Mouse (Mus musculus): ENCODE measurements at regions not wholly inside any gene's neighbourhood (a gene's known extent, or its start where the extent isn't known, plus 50 kb on each side); places are given as distances from the start of the nearest gene placed in this dataset.

DNA sequence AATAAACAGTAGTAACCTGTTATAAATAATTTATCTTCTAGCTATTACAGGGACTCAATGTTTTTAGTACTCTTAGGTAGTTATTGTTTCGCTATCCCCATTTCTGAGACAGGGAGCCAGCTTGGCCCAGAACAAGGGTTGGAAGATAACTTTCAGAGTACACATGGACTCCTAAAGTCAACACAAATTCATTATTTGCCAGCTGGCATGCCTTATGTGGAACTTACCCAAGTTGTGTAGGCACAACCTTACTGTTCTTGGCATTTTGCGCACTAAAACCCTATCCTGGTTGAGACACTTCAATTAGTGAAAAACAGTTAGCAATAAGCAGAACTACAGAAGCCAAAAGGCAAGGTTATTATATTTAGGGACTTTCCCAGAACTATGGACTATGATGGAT lies 1042.3 kb downstream of the H2al1n start:
- no peak for TF ChIP-seq CTCF (conservative IDR thresholded peaks at IDR 0.05)
- H3K27ac ChIP-seq: no peak overlapping the region
- no peak overlapping the region for H3K4me3 ChIP-seq
- DNase-seq (ENCODE audit: low spot score in 2 of 2): peak; percentile 1 to 9

Measured in layer of hippocampus, adult 2 months (tissue).